Mouse (Mus musculus) common myeloid progenitor, adult 5-6 weeks (primary cell): ENCODE results near the gene Tmem184c. TPM values are rescaled to one million over a fixed set of nuclear protein-coding genes. Genes with fewer than 3 reads are reported as not detected.

ENCODE experiments used
- total RNA-seq: library from RNA; stranded (forward); fragments of 200-1000, 187-1606 nt; gene quantifications from 2 replicates; pipeline ENCODE4 v1.2.3, GENCODE M21; 2017

The Tmem184c gene
- total RNA-seq, 1 experiment from 2014 or later: 21.6 TPM

Other genes starting within 250 kb of the Tmem184c start
- gene Arhgap10, start 92.7 kb downstream of the Tmem184c start, total RNA-seq: 22.4 and 30.7 TPM in 2 replicates
- gene Prmt9, start 61.3 kb downstream of the Tmem184c start, total RNA-seq: 21.9 and 23.2 TPM in 2 replicates
- gene Ednra, start 113.8 kb upstream of the Tmem184c start, total RNA-seq: 0.23 TPM in 1 of 2 replicates, not detected in the other